Mouse (Mus musculus) limb, embryonic 14.5 days (tissue): Measurements from ENCODE around the gene Hist1h3g. TPM values are rescaled to one million over a fixed set of nuclear protein-coding genes. Genes with fewer than 3 reads are reported as not detected.

Experiments
- ATAC-seq: fragments of 200-750 bp; cut with Nextera tagmentation; 2 replicates; pipeline ENCODE4 v1.8.0; 2017; ENCODE audit warnings: low read depth, moderate number of reproducible peaks, moderate TSS enrichment; ENCODE audit not compliant: low FRiP score
- DNase-seq: peaks from one replicate; pipeline ENCODE4 v3.0.0-alpha.2; 2015; ENCODE audit warnings: low spot score
- H3K27ac ChIP-seq: fragments of 300-500 bp; sonication (generic); replicated peaks from 2 replicates; pipeline ENCODE4 v1.5.1; 2014; ENCODE audit warnings: low read depth, mild to moderate bottlenecking, low read length, moderate library complexity, mixed read lengths
- H3K27me3 ChIP-seq: fragments of 300-500 bp; sonication (generic); 2 replicates; pipeline ENCODE4 v1.6.1; 2014; ENCODE audit warnings: low read length, mixed read lengths; ENCODE audit not compliant: control insufficient read depth, insufficient read depth
- H3K36me3 ChIP-seq: fragments of 300-500 bp; sonication (generic); 2 replicates; pipeline ENCODE4 v1.6.1; 2014; ENCODE audit warnings: mild to moderate bottlenecking, low read length, moderate library complexity, mixed read lengths; ENCODE audit not compliant: control insufficient read depth, insufficient read depth
- H3K4me1 ChIP-seq: fragments of 300-500 bp; sonication (generic); 2 replicates; pipeline ENCODE4 v1.6.1; 2014; ENCODE audit warnings: antibody characterized with exemption, low read length, mixed read lengths; ENCODE audit not compliant: control insufficient read depth, insufficient read depth
- H3K4me2 ChIP-seq: fragments of 300-500 bp; sonication (generic); replicated peaks from 2 replicates; pipeline ENCODE4 v1.6.1; 2014; ENCODE audit warnings: low read depth, mild to moderate bottlenecking, low read length, moderate library complexity; ENCODE audit not compliant: severe bottlenecking
- H3K4me3 ChIP-seq: fragments of 300-500 bp; sonication (generic); replicated peaks from 2 replicates; pipeline ENCODE4 v1.5.1; 2014; ENCODE audit warnings: low read length
- H3K9ac ChIP-seq: fragments of 300-500 bp; sonication (generic); 2 replicates; pipeline ENCODE4 v1.6.1; 2014; ENCODE audit warnings: mild to moderate bottlenecking, low read depth, low read length, moderate library complexity; ENCODE audit not compliant: severe bottlenecking
- H3K9me3 ChIP-seq: fragments of 300-500 bp; sonication (generic); 2 replicates; pipeline ENCODE4 v1.6.1; 2016; ENCODE audit warnings: low read length; ENCODE audit not compliant: control insufficient read depth
- POLR2A ChIP-seq: fragments of 200-500 bp; IDR thresholded peaks from 2 replicates; pipeline ENCODE4 v1.8.0; 2012; ENCODE audit warnings: inconsistent platforms, mild to moderate bottlenecking, moderate library complexity, borderline replicate concordance; ENCODE audit not compliant: insufficient read depth, insufficient read length; ENCODE audit errors: extremely low read depth
- WGBS: fragments of 180-500 bp; shearing (Covaris S2); extraction: QIAGEN DNeasy Blood & Tissue Kit; methylation state at CpG from one replicate; pipeline ENCODE4 v1.1.7; 2014; 5-methylcytosine and 5-hydroxymethylcytosine counted together
- polyA plus RNA-seq, 2 experiments: library from polyadenylated mRNA; depleted of rRNA in 1 of 2; stranded (reverse) in 1 of 2; unstranded in 1 of 2; fragments of >200 nt; fragmentation: Nextera tagmentation in 1 of 2; extraction: Ambion mirVana in 1 of 2; gene quantifications; 2 replicates each; pipeline versions ENCODE4 v1.2.1 to v1.2.3; 2012 to 2014

Hist1h3g gene
- polyA plus RNA-seq, 2 experiments: 4.1 to 32.6 TPM

- no peaks in the 10 kb centered on the region for H3K9me3 ChIP-seq
- H3K9ac ChIP-seq: no peak overlapping the region
- WGBS: 18% methylated on average over 5 of the region's 5 CpGs
- 0 out of 2 replicates have a peak overlapping the region, but pooled peaks have one; percentile 6 for H3K4me2 ChIP-seq
- H3K4me1 ChIP-seq: 0 out of 2 replicates have a peak, but pooled peaks cover 6% of the 10 kb centered on the region
- ATAC-seq (no peak), DNase-seq (no peak)
- H3K4me3 ChIP-seq: no peak overlapping the region
- no peaks in the 10 kb centered on the region for H3K36me3 ChIP-seq
- no peak overlapping the region for H3K27ac ChIP-seq
- TF ChIP-seq POLR2A: no peak
- H3K27me3 ChIP-seq: no peaks in the 10 kb centered on the region
Observed at GRCm38 (mm10) chr13:23501511-23501910, 33.7 kb upstream of the Hist1h3g start.

- no peaks in the 10 kb centered on the region for H3K36me3 ChIP-seq
- no peak for TF ChIP-seq POLR2A
- H3K9ac ChIP-seq: no peak overlapping the region
- no peak for ATAC-seq
- 0 out of 2 replicates have a peak, but pooled peaks cover 6% of the 10 kb centered on the region for H3K4me1 ChIP-seq
- H3K4me3 ChIP-seq: no peak overlapping the region
- H3K27me3 ChIP-seq: no peaks in the 10 kb centered on the region
- WGBS: 40% methylated on average over 9 of the region's 9 CpGs
- no peaks in the 10 kb centered on the region for H3K9me3 ChIP-seq
- no peak overlapping the region for H3K4me2 ChIP-seq
- no peak overlapping the region for H3K27ac ChIP-seq
- DNase-seq: no peak
Observed at GRCm38 (mm10) chr13:23502031-23502567, 33.1 kb upstream of the Hist1h3g start.

GRCm38 (mm10) chr13:23502916-23503315, 32.3 kb upstream of the Hist1h3g start:
- H3K27ac ChIP-seq: no peak overlapping the region
- no peak overlapping the region for H3K4me2 ChIP-seq
- 39% methylated on average over 4 of the region's 4 CpGs for WGBS

GRCm38 (mm10) chr13:23503797-23504196, 31.4 kb upstream of the Hist1h3g start:
- Histone ChIP-seq H3K27ac (no peak overlapping the region), H3K27me3 (no peaks in the 10 kb centered on the region), H3K4me1 (0 out of 2 replicates have a peak, but pooled peaks cover 6% of the 10 kb centered on the region), H3K9me3 (no peaks in the 10 kb centered on the region), H3K4me2 (peak overlapping the region; percentile 8; the same call in 1 of the 2 replicates), H3K4me3 (0 out of 2 replicates have a peak overlapping the region, but pooled peaks have one; percentile 7), H3K9ac (no peak overlapping the region), H3K36me3 (no peaks in the 10 kb centered on the region)
- TF ChIP-seq POLR2A: no peak
- DNase-seq: peak; percentile 82
- ATAC-seq: no peak
- WGBS: 2% methylated on average over 9 of the region's 9 CpGs

More at GRCm38 (mm10) chr13:23502916-23503315, 32.3 kb upstream of the Hist1h3g start:
- no peak for TF ChIP-seq POLR2A
- Histone ChIP-seq H3K4me3 (no peak overlapping the region), H3K9ac (no peak overlapping the region), H3K4me1 (0 out of 2 replicates have a peak, but pooled peaks cover 6% of the 10 kb centered on the region), H3K9me3 (no peaks in the 10 kb centered on the region), H3K36me3 (no peaks in the 10 kb centered on the region), H3K27me3 (no peaks in the 10 kb centered on the region)
- ATAC-seq: no peak
- no peak for DNase-seq

- Histone ChIP-seq H3K4me2 (peak overlapping the region; percentile 34), H3K9me3 (no peaks in the 10 kb centered on the region), H3K27me3 (no peaks in the 10 kb centered on the region), H3K4me1 (0 out of 2 replicates have a peak, but pooled peaks cover 6% of the 10 kb centered on the region), H3K27ac (no peak overlapping the region), H3K9ac (peak overlapping the region; percentile 38), H3K4me3 (peak overlapping the region; percentile 15), H3K36me3 (no peaks in the 10 kb centered on the region)
- no peak for DNase-seq
- no peak for TF ChIP-seq POLR2A
- peak; percentile 19; the same call in 1 of the 2 replicates for ATAC-seq
- 8% methylated on average over 14 of the region's 14 CpGs for WGBS
Observed at GRCm38 (mm10) chr13:23505662-23506345, 29.4 kb upstream of the Hist1h3g start.
